Comparison of ENCODE assay signal across 11 mouse cellular contexts in genomic region chr5:72259298-72259621, GRCm38 (mm10).
DNase-seq lines count a peak whose midpoint lies in the region; ATAC-seq lines count a peak whose summit lies in the region.
"Had no signal": no experiment of that assay in that cellular context is flagged by ENCODE, and none has a peak within 500 bp of the region (broad histone marks: within the 10 kb centered on the region; RNA-seq: fewer than 3 reads in every experiment).

No protein-coding gene starts in this region.

- no peak overlapping the region for H3K4me2 ChIP-seq in forebrain, embryonic 12.5 days
- H3K4me2 ChIP-seq in forebrain, embryonic 15.5 days (replicated peaks) = no peak overlapping the region
- no peak overlapping the region for H3K4me2 ChIP-seq in midbrain, embryonic 11.5 days
- no peak overlapping the region for H3K4me2 ChIP-seq in midbrain, embryonic 16.5 days (ENCODE audit: low read length)
- H3K4me2 ChIP-seq in intestine, embryonic 15.5 days (replicated peaks) = no peak overlapping the region
- H3K4me2 ChIP-seq in hindbrain, embryonic 13.5 days = no peak overlapping the region
- H3K4me2 ChIP-seq: heart, embryonic 11.5 days had no signal

- ATAC-seq in forebrain, embryonic 12.5 days (ENCODE audit: low FRiP score) = 0 out of 2 replicates have a peak, but pooled peaks have one; percentile 6
- ATAC-seq in forebrain, embryonic 15.5 days (replicated peaks) = no peak
- ATAC-seq in midbrain, embryonic 11.5 days (ENCODE audit: low FRiP score) = 0 out of 2 replicates have a peak, but pooled peaks have one; percentile 27
- no peak for ATAC-seq in midbrain, embryonic 16.5 days
- ATAC-seq in intestine, embryonic 15.5 days = peak; percentile 51
- ATAC-seq in hindbrain, embryonic 13.5 days (ENCODE audit: low FRiP score) = no peak

- H3K27ac ChIP-seq in forebrain, embryonic 12.5 days = no peak overlapping the region
- no peak overlapping the region for H3K27ac ChIP-seq in forebrain, embryonic 15.5 days (replicated peaks)
- no peak overlapping the region for H3K27ac ChIP-seq in midbrain, embryonic 11.5 days (ENCODE audit: low read depth, low read length)
- H3K27ac ChIP-seq in midbrain, embryonic 16.5 days (ENCODE audit: low read length) = no peak overlapping the region
- H3K27ac ChIP-seq in intestine, embryonic 15.5 days = no peak overlapping the region
- no peak overlapping the region for H3K27ac ChIP-seq in hindbrain, embryonic 13.5 days

- DNase-seq in midbrain, embryonic 11.5 days (ENCODE audit: low spot score, missing footprints) = no peak
- DNase-seq in splenic B cell, adult 2 months (ENCODE audit: low read depth, low spot score) = peak; percentile 52
- no peak for DNase-seq in spleen, postnatal 14 days (ENCODE audit: low spot score in 2 of 2)
- DNase-seq: cerebellum, postnatal 10 days; kidney, adult 2 months had no signal

- H3K36me3 ChIP-seq in forebrain, embryonic 12.5 days (replicated peaks) = no peaks in the 10 kb centered on the region
- H3K36me3 ChIP-seq in forebrain, embryonic 15.5 days = no peaks in the 10 kb centered on the region
- H3K36me3 ChIP-seq in midbrain, embryonic 11.5 days (ENCODE audit: control insufficient read depth, insufficient read depth, low read length) = no peaks in the 10 kb centered on the region
- no peaks in the 10 kb centered on the region for H3K36me3 ChIP-seq in midbrain, embryonic 16.5 days (ENCODE audit: control insufficient read depth, insufficient read depth, low read length)
- H3K36me3 ChIP-seq in intestine, embryonic 15.5 days = no peaks in the 10 kb centered on the region
- peaks cover 7% of the 10 kb centered on the region for H3K36me3 ChIP-seq in splenic B cell, adult 2 months (ENCODE audit: control insufficient read depth, insufficient read depth, low read length, poor library complexity, severe bottlenecking)
- peaks cover 4% of the 10 kb centered on the region; the same call in 1 of the 2 replicates for H3K36me3 ChIP-seq in hindbrain, embryonic 13.5 days

- H3K27me3 ChIP-seq in forebrain, embryonic 12.5 days = no peaks in the 10 kb centered on the region
- H3K27me3 ChIP-seq in forebrain, embryonic 15.5 days = no peaks in the 10 kb centered on the region
- H3K27me3 ChIP-seq in midbrain, embryonic 11.5 days (ENCODE audit: control insufficient read depth, insufficient read depth, low read length) = no peaks in the 10 kb centered on the region
- no peaks in the 10 kb centered on the region for H3K27me3 ChIP-seq in midbrain, embryonic 16.5 days (ENCODE audit: control insufficient read depth, insufficient read depth, low read depth, low read length)
- H3K27me3 ChIP-seq in intestine, embryonic 15.5 days (replicated peaks) = no peaks in the 10 kb centered on the region
- H3K27me3 ChIP-seq in splenic B cell, adult 2 months (ENCODE audit: control insufficient read depth, insufficient read depth, low read length, poor library complexity, severe bottlenecking) = no peaks in the 10 kb centered on the region
- H3K27me3 ChIP-seq in hindbrain, embryonic 13.5 days = no peaks in the 10 kb centered on the region

- no peaks in the 10 kb centered on the region for H3K9me3 ChIP-seq in forebrain, embryonic 12.5 days
- no peaks in the 10 kb centered on the region for H3K9me3 ChIP-seq in forebrain, embryonic 15.5 days
- H3K9me3 ChIP-seq in midbrain, embryonic 11.5 days (ENCODE audit: control insufficient read depth, low read length) = no peaks in the 10 kb centered on the region
- H3K9me3 ChIP-seq in midbrain, embryonic 16.5 days (replicated peaks; ENCODE audit: control insufficient read depth, low read length, poor library complexity, severe bottlenecking) = no peaks in the 10 kb centered on the region
- H3K9me3 ChIP-seq in intestine, embryonic 15.5 days = no peaks in the 10 kb centered on the region
- H3K9me3 ChIP-seq in hindbrain, embryonic 13.5 days = no peaks in the 10 kb centered on the region

- 82% methylated on average over 3 of the region's 3 CpGs for WGBS in forebrain, embryonic 12.5 days
- 71% methylated on average over 3 of the region's 3 CpGs for WGBS in forebrain, embryonic 15.5 days
- 87% methylated on average over 3 of the region's 3 CpGs for WGBS in midbrain, embryonic 11.5 days
- 72% methylated on average over 3 of the region's 3 CpGs for WGBS in midbrain, embryonic 16.5 days
- WGBS in intestine, embryonic 15.5 days = 72% methylated on average over 3 of the region's 3 CpGs
- 85% methylated on average over 3 of the region's 3 CpGs for WGBS in hindbrain, embryonic 13.5 days

- no peaks in the 10 kb centered on the region for H3K4me1 ChIP-seq in forebrain, embryonic 12.5 days
- H3K4me1 ChIP-seq in forebrain, embryonic 15.5 days = no peaks in the 10 kb centered on the region
- no peaks in the 10 kb centered on the region for H3K4me1 ChIP-seq in midbrain, embryonic 11.5 days (ENCODE audit: control insufficient read depth, insufficient read depth, low read length)
- 0 out of 2 replicates have a peak, but pooled peaks cover 3% of the 10 kb centered on the region for H3K4me1 ChIP-seq in midbrain, embryonic 16.5 days (ENCODE audit: control insufficient read depth, insufficient read depth, low read length)
- no peaks in the 10 kb centered on the region for H3K4me1 ChIP-seq in intestine, embryonic 15.5 days (replicated peaks)
- no peaks in the 10 kb centered on the region for H3K4me1 ChIP-seq in hindbrain, embryonic 13.5 days (replicated peaks)

- H3K9ac ChIP-seq in forebrain, embryonic 12.5 days = no peak overlapping the region
- H3K9ac ChIP-seq in forebrain, embryonic 15.5 days (replicated peaks) = no peak overlapping the region
- H3K9ac ChIP-seq in midbrain, embryonic 11.5 days (ENCODE audit: low read length) = no peak overlapping the region
- H3K9ac ChIP-seq in midbrain, embryonic 16.5 days (ENCODE audit: low read depth, low read length) = no peak overlapping the region
- no peak overlapping the region for H3K9ac ChIP-seq in intestine, embryonic 15.5 days
- no peak overlapping the region for H3K9ac ChIP-seq in hindbrain, embryonic 13.5 days

- no peak overlapping the region for H3K4me3 ChIP-seq in forebrain, embryonic 12.5 days (replicated peaks)
- H3K4me3 ChIP-seq in forebrain, embryonic 15.5 days = no peak overlapping the region
- H3K4me3 ChIP-seq in midbrain, embryonic 11.5 days (ENCODE audit: low read depth, low read length) = no peak overlapping the region
- no peak overlapping the region for H3K4me3 ChIP-seq in midbrain, embryonic 16.5 days (ENCODE audit: low read depth, low read length)
- H3K4me3 ChIP-seq in intestine, embryonic 15.5 days (replicated peaks) = no peak overlapping the region
- no peak overlapping the region for H3K4me3 ChIP-seq in hindbrain, embryonic 13.5 days

Comparison
In these comparisons a context has a peak if more than half of its experiments do, and no peak if none do; other contexts are left out.
1. ATAC-seq: peak in forebrain, embryonic 12.5 days (single experiment), midbrain, embryonic 11.5 days (single experiment) and intestine, embryonic 15.5 days (single experiment); none in forebrain, embryonic 15.5 days (single experiment), midbrain, embryonic 16.5 days (single experiment) and hindbrain, embryonic 13.5 days (single experiment).